Mouse (Mus musculus) limb, embryonic 14.5 days (tissue): ENCODE results near the gene Kcne2. TPM values are rescaled to one million over a fixed set of nuclear protein-coding genes. Genes with fewer than 3 reads are reported as not detected.

Experiments
- ATAC-seq: fragments of 200-750 bp; cut with Nextera tagmentation; 2 replicates; pipeline ENCODE4 v1.8.0; 2017; ENCODE audit warnings: low read depth, moderate number of reproducible peaks, moderate TSS enrichment; ENCODE audit not compliant: low FRiP score
- DNase-seq: peaks from one replicate; pipeline ENCODE4 v3.0.0-alpha.2; 2015; ENCODE audit warnings: low spot score
- H3K27ac ChIP-seq: fragments of 300-500 bp; sonication (generic); replicated peaks from 2 replicates; pipeline ENCODE4 v1.5.1; 2014; ENCODE audit warnings: low read depth, mild to moderate bottlenecking, low read length, moderate library complexity, mixed read lengths
- H3K27me3 ChIP-seq: fragments of 300-500 bp; sonication (generic); 2 replicates; pipeline ENCODE4 v1.6.1; 2014; ENCODE audit warnings: low read length, mixed read lengths; ENCODE audit not compliant: control insufficient read depth, insufficient read depth
- H3K36me3 ChIP-seq: fragments of 300-500 bp; sonication (generic); 2 replicates; pipeline ENCODE4 v1.6.1; 2014; ENCODE audit warnings: mild to moderate bottlenecking, low read length, moderate library complexity, mixed read lengths; ENCODE audit not compliant: control insufficient read depth, insufficient read depth
- H3K4me1 ChIP-seq: fragments of 300-500 bp; sonication (generic); 2 replicates; pipeline ENCODE4 v1.6.1; 2014; ENCODE audit warnings: antibody characterized with exemption, low read length, mixed read lengths; ENCODE audit not compliant: control insufficient read depth, insufficient read depth
- H3K4me2 ChIP-seq: fragments of 300-500 bp; sonication (generic); replicated peaks from 2 replicates; pipeline ENCODE4 v1.6.1; 2014; ENCODE audit warnings: low read depth, mild to moderate bottlenecking, low read length, moderate library complexity; ENCODE audit not compliant: severe bottlenecking
- H3K4me3 ChIP-seq: fragments of 300-500 bp; sonication (generic); replicated peaks from 2 replicates; pipeline ENCODE4 v1.5.1; 2014; ENCODE audit warnings: low read length
- H3K9ac ChIP-seq: fragments of 300-500 bp; sonication (generic); 2 replicates; pipeline ENCODE4 v1.6.1; 2014; ENCODE audit warnings: mild to moderate bottlenecking, low read depth, low read length, moderate library complexity; ENCODE audit not compliant: severe bottlenecking
- H3K9me3 ChIP-seq: fragments of 300-500 bp; sonication (generic); 2 replicates; pipeline ENCODE4 v1.6.1; 2016; ENCODE audit warnings: low read length; ENCODE audit not compliant: control insufficient read depth
- POLR2A ChIP-seq: fragments of 200-500 bp; IDR thresholded peaks from 2 replicates; pipeline ENCODE4 v1.8.0; 2012; ENCODE audit warnings: inconsistent platforms, mild to moderate bottlenecking, moderate library complexity, borderline replicate concordance; ENCODE audit not compliant: insufficient read depth, insufficient read length; ENCODE audit errors: extremely low read depth
- WGBS: fragments of 180-500 bp; shearing (Covaris S2); extraction: QIAGEN DNeasy Blood & Tissue Kit; methylation state at CpG from one replicate; pipeline ENCODE4 v1.1.7; 2014; 5-methylcytosine and 5-hydroxymethylcytosine counted together
- polyA plus RNA-seq, 2 experiments: library from polyadenylated mRNA; depleted of rRNA in 1 of 2; stranded (reverse) in 1 of 2; unstranded in 1 of 2; fragments of >200 nt; fragmentation: Nextera tagmentation in 1 of 2; extraction: Ambion mirVana in 1 of 2; gene quantifications; 2 replicates each; pipeline versions ENCODE4 v1.2.1 to v1.2.3; 2012 to 2014

Gene Kcne2
- polyA plus RNA-seq, 2 experiments = 0.05 to 0.15 TPM

GRCm38 (mm10) chr16:92320361-92320760 is 28.2 kb downstream of the Kcne2 start:
- H3K4me2 ChIP-seq = no peak overlapping the region
- H3K27me3 ChIP-seq = no peaks in the 10 kb centered on the region
- H3K4me3 ChIP-seq = no peak overlapping the region
- no peaks in the 10 kb centered on the region for H3K36me3 ChIP-seq
- 83% methylated on average over 3 of the region's 3 CpGs for WGBS
- ATAC-seq = no peak
- H3K4me1 ChIP-seq = no peaks in the 10 kb centered on the region; the same call in 1 of the 2 replicates
- H3K9me3 ChIP-seq = no peaks in the 10 kb centered on the region
- no peak for DNase-seq
- no peak for TF ChIP-seq POLR2A
- H3K9ac ChIP-seq = no peak overlapping the region
- H3K27ac ChIP-seq = no peak overlapping the region

DNA sequence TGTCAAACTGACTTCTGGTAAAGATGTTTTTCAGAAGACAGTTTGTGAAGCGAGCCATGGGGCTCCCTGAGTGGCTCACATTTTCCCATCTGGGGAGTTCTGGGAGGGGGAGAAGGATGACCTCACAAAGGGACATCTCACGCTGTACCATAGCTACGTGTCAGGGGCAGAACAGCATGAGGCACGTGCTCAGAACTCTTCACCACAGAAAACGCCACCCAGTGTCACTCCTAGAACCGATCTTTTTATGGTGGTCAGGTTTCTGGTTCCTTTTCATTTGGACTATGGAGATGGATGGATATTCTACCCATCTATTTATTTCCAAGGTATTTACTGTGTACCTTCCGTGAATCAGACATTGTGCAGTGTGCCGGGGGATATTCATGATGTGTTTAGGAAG is 29.2 kb downstream of the Kcne2 start, which contains the start of gene Fam243:
Gene Fam243, minus strand, starts transcription at position 101 of the 400 bp plus-strand sequence.
- 92% methylated on average over 8 of the region's 8 CpGs for WGBS

DNA sequence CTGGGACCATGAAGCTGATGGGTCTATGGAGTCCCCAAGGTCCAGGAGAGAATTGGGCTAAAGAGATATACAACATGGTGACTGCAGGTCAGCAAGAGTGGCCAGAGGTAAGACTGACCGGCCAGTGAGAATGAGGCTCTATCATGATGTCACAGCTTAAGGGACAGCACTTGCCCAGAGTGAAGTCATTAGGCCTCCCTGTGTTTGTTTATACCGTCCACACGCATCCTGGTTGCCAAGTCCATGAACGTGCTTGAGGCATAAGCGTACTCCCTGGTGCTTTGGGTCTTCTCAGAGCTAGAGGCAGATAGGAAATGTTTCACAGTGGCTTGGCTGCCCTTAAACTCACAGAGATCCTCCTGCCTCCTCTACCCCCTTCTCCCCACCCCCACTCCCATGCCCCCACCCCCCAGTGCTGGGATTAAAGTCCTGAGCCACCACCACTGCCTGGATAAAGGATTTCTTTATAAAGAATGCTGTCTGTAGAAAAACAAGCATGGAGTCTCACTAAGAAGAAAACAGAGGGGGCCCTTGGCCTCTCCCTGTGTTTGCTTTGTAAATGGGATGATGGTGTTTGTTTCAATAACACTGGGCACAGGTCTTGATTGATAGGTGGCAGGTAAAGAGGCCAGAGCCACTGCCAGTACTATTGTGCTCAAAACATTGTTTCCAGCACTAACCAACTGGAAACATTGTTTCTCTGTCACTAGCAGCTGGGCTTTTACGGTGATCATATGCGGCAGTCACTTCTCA is 32.3 kb downstream of the Kcne2 start:
- no peak overlapping the region for H3K9ac ChIP-seq
- DNase-seq (no peak), ATAC-seq (no peak)
- H3K27ac ChIP-seq = no peak overlapping the region
- WGBS = 62% methylated on average over 7 of the region's 7 CpGs
- no peak overlapping the region for H3K4me2 ChIP-seq
- no peaks in the 10 kb centered on the region for H3K36me3 ChIP-seq
- TF ChIP-seq POLR2A = no peak
- H3K4me3 ChIP-seq = no peak overlapping the region
- no peaks in the 10 kb centered on the region for H3K9me3 ChIP-seq
- no peaks in the 10 kb centered on the region; the same call in 1 of the 2 replicates for H3K4me1 ChIP-seq
- H3K27me3 ChIP-seq = no peaks in the 10 kb centered on the region

More for the DNA sequence above, 29.2 kb downstream of the Kcne2 start, which contains the start of gene Fam243:
- Histone ChIP-seq H3K9ac (no peak within 1 kb of the TSS), H3K4me1 (no peaks in the 10 kb centered on the region; the same call in 1 of the 2 replicates), H3K27ac (no peak within 1 kb of the TSS), H3K36me3 (no peaks in the 10 kb centered on the region), H3K9me3 (no peaks in the 10 kb centered on the region), H3K4me2 (no peak within 1 kb of the TSS), H3K27me3 (no peaks in the 10 kb centered on the region), H3K4me3 (no peak within 1 kb of the TSS)
- DNase-seq = no peak
- no peak for TF ChIP-seq POLR2A
- ATAC-seq = no peak

DNA sequence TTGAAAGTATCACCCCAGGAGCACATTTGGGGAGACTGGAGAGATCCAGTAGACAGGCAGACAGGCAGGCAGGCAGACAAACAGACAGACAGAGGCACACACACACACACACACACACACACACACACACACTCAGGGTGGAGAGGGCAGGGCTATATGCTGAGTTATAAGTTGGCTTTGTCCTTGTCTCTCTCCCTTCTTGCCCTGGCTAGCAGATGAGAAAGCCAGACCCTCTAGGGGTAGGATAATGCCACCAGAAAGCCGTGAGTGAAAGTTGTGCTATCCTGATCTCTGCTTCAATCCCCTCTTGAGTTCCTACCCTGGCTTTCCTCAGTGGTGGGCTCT is 32.8 kb downstream of the Kcne2 start:
- DNase-seq = no peak
- Histone ChIP-seq H3K9ac (no peak overlapping the region), H3K27ac (no peak overlapping the region), H3K36me3 (no peaks in the 10 kb centered on the region), H3K4me3 (no peak overlapping the region), H3K9me3 (no peaks in the 10 kb centered on the region), H3K27me3 (no peaks in the 10 kb centered on the region), H3K4me2 (no peak overlapping the region), H3K4me1 (no peaks in the 10 kb centered on the region; the same call in 1 of the 2 replicates)
- TF ChIP-seq POLR2A = no peak
- 29% methylated on average over 1 of the region's 1 CpGs for WGBS
- no peak for ATAC-seq

DNA sequence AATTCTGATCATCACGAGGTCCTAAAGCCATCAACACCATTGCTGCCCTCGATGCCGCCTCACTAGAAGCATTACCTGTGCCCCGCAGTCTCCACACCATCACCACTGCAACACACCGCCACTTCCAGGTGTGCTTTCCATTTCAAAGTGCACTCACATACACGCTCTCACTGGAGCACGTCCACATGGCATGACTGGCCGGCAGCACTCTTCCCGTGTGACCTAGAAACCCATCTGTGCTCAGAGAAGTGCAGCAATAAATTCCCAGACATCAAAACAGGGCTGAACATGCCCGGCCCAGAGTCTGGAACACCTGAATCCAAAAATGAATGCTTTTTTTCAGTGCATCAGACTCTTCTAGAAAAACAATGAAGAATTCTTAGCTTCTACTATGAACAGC is 35.7 kb downstream of the Kcne2 start:
- Histone ChIP-seq H3K4me2 (no peak overlapping the region), H3K27ac (no peak overlapping the region), H3K27me3 (no peaks in the 10 kb centered on the region), H3K36me3 (no peaks in the 10 kb centered on the region), H3K4me1 (no peaks in the 10 kb centered on the region; the same call in 1 of the 2 replicates), H3K9me3 (no peaks in the 10 kb centered on the region), H3K4me3 (no peak overlapping the region), H3K9ac (no peak overlapping the region)
- no peak for TF ChIP-seq POLR2A
- no peak for DNase-seq
- ATAC-seq = no peak
- 77% methylated on average over 10 of the region's 10 CpGs for WGBS

DNA sequence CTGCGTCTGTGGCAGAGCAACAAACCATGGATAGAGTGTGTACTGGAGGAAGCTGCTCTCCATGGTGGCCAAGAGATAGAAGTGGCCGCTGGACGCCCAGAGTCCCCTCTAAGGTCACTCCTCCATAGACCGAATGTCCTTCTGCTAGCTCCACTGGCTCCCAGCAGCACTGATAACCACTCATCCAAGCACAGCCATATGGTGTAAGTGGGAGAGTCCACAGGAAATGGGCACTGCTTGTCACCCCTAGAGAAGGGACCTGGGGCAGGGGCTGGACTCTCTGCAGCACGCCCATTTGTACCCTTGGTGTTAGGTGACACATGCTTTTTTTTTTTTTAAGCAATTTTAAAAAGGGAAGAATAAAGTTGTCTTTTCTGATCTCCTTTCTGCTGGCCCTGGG is 38.8 kb downstream of the Kcne2 start:
- Histone ChIP-seq H3K27ac (no peak overlapping the region), H3K36me3 (no peaks in the 10 kb centered on the region), H3K4me3 (no peak overlapping the region), H3K9ac (no peak overlapping the region), H3K27me3 (no peaks in the 10 kb centered on the region), H3K4me2 (no peak overlapping the region), H3K4me1 (no peaks in the 10 kb centered on the region), H3K9me3 (no peaks in the 10 kb centered on the region)
- no peak for TF ChIP-seq POLR2A
- ATAC-seq = no peak
- WGBS = 75% methylated on average over 5 of the region's 5 CpGs
- no peak for DNase-seq
